ENCODE assay signal across 10 mouse cellular contexts in genomic region chr6:36809311-36809726, GRCm38 (mm10). TPM values are rescaled to one million over a fixed set of nuclear protein-coding genes. Genes with fewer than 3 reads are reported as not detected.
DNase-seq lines count a peak whose midpoint lies in the region; ATAC-seq and TF ChIP-seq lines count a peak whose summit lies in the region.
"Had no signal": no experiment of that assay in that cellular context is flagged by ENCODE, and none has a peak within 500 bp of the region (broad histone marks: within the 10 kb centered on the region; RNA-seq: fewer than 3 reads in every experiment).

No protein-coding gene starts in this region.

- WGBS in heart, adult 2 months: 31% methylated on average over 7 of the region's 7 CpGs
- 1% methylated on average over 7 of the region's 7 CpGs for WGBS in forebrain, embryonic 15.5 days
- 8% methylated on average over 7 of the region's 7 CpGs for WGBS in kidney, embryonic 14.5 days
- 9% methylated on average over 7 of the region's 7 CpGs for WGBS in lung, embryonic 16.5 days

- H3K79me2 ChIP-seq in heart, adult 2 months (replicated peaks; ENCODE audit: control insufficient read depth, insufficient read depth, low read length): no peaks in the 10 kb centered on the region

- H3K27ac ChIP-seq in heart, adult 2 months: no peak overlapping the region
- H3K27ac ChIP-seq in forebrain, embryonic 15.5 days (replicated peaks): peak overlapping the region; percentile 92
- peak overlapping the region; percentile 82 for H3K27ac ChIP-seq in kidney, embryonic 14.5 days (ENCODE audit: low read depth, low read length)
- no peak overlapping the region; the same call in 1 of the 2 replicates for H3K27ac ChIP-seq in lung, embryonic 16.5 days (ENCODE audit: low read length)

- H3K9me3 ChIP-seq in forebrain, embryonic 15.5 days: no peaks in the 10 kb centered on the region
- H3K9me3 ChIP-seq in kidney, embryonic 14.5 days (ENCODE audit: control insufficient read depth, low read length): no peaks in the 10 kb centered on the region
- no peaks in the 10 kb centered on the region for H3K9me3 ChIP-seq in lung, embryonic 16.5 days (ENCODE audit: control insufficient read depth, low read length)

- no peak for TF ChIP-seq POLR2A in heart, adult 2 months (IDR thresholded peaks at IDR 0.05; ENCODE audit: insufficient read depth, low read depth, low read length)

- no peak for DNase-seq in heart, adult 2 months
- no peak for DNase-seq in heart, adult 18-20 months
- peak; percentile 57 for DNase-seq in cerebellum, adult 11-12 months
- peak; percentile 60 for DNase-seq in right cerebral cortex, postnatal 14 days
- no peak for DNase-seq in thymus, postnatal 36 days

- peak overlapping the region; percentile 71 for H3K4me2 ChIP-seq in forebrain, embryonic 15.5 days (replicated peaks)
- peak overlapping the region; percentile 56 for H3K4me2 ChIP-seq in kidney, embryonic 14.5 days (replicated peaks; ENCODE audit: low read depth, low read length)
- peak overlapping the region; percentile 63 for H3K4me2 ChIP-seq in lung, embryonic 16.5 days (ENCODE audit: low read depth, low read length)

- TF ChIP-seq EP300 in heart, adult 2 months (IDR thresholded peaks at IDR 0.05; ENCODE audit: insufficient read depth, low read depth, low read length): no peak

- intact Hi-C loops in heart, adult 2 months (cut with DNase I): no loop called here

- no peak for TF ChIP-seq CTCF in heart, adult 2 months (IDR thresholded peaks at IDR 0.05)

- H3K9ac ChIP-seq in heart, adult 2 months (ENCODE audit: low read depth, low read length): peak overlapping the region; percentile 26; the same call in 1 of the 2 replicates
- peak overlapping the region; percentile 84 for H3K9ac ChIP-seq in forebrain, embryonic 15.5 days (replicated peaks)
- peak overlapping the region; percentile 75 for H3K9ac ChIP-seq in kidney, embryonic 14.5 days (ENCODE audit: low read depth, low read length)
- peak overlapping the region; percentile 53 for H3K9ac ChIP-seq in lung, embryonic 16.5 days (ENCODE audit: low read length)

- peak; percentile 49 for ATAC-seq in forebrain, embryonic 15.5 days (replicated peaks)
- peak; percentile 84; the same call in 1 of the 2 replicates for ATAC-seq in kidney, embryonic 14.5 days (ENCODE audit: low FRiP score, low TSS enrichment)
- ATAC-seq in lung, embryonic 16.5 days (ENCODE audit: low read depth): peak; percentile 56

- no peaks in the 10 kb centered on the region for H3K36me3 ChIP-seq in heart, adult 2 months (ENCODE audit: control insufficient read depth, insufficient read depth, low read length)
- H3K36me3 ChIP-seq in forebrain, embryonic 15.5 days: peaks cover 6% of the 10 kb centered on the region; the same call in 1 of the 2 replicates
- H3K36me3 ChIP-seq in kidney, embryonic 14.5 days (ENCODE audit: control insufficient read depth, insufficient read depth, low read length): peaks cover 12% of the 10 kb centered on the region; the same call in 1 of the 2 replicates
- H3K36me3 ChIP-seq in lung, embryonic 16.5 days (ENCODE audit: control insufficient read depth, insufficient read depth, low read length): no peaks in the 10 kb centered on the region

- H3K4me1 ChIP-seq in heart, adult 2 months (ENCODE audit: control insufficient read depth, insufficient read depth, low read length): no peaks in the 10 kb centered on the region
- H3K4me1 ChIP-seq in forebrain, embryonic 15.5 days: peaks cover 41% of the 10 kb centered on the region
- 0 out of 2 replicates have a peak, but pooled peaks cover 12% of the 10 kb centered on the region for H3K4me1 ChIP-seq in kidney, embryonic 14.5 days (ENCODE audit: control insufficient read depth, insufficient read depth, low read length)
- H3K4me1 ChIP-seq in lung, embryonic 16.5 days (replicated peaks; ENCODE audit: control insufficient read depth, insufficient read depth, low read length): peaks cover 10% of the 10 kb centered on the region

- H3K27me3 ChIP-seq in heart, adult 2 months (ENCODE audit: control insufficient read depth, insufficient read depth, low read length): peaks cover 2% of the 10 kb centered on the region; the same call in 1 of the 2 replicates
- H3K27me3 ChIP-seq in forebrain, embryonic 15.5 days: no peaks in the 10 kb centered on the region
- no peaks in the 10 kb centered on the region for H3K27me3 ChIP-seq in kidney, embryonic 14.5 days (ENCODE audit: control insufficient read depth, insufficient read depth, low read length)
- peaks cover 11% of the 10 kb centered on the region for H3K27me3 ChIP-seq in lung, embryonic 16.5 days (ENCODE audit: control insufficient read depth, insufficient read depth, low read depth, low read length)
- H3K27me3 ChIP-seq: CH12.LX had no signal

- H3K4me3 ChIP-seq in heart, adult 2 months: peak overlapping the region; percentile 41
- peak overlapping the region; percentile 76 for H3K4me3 ChIP-seq in forebrain, embryonic 15.5 days
- peak overlapping the region; percentile 63 for H3K4me3 ChIP-seq in kidney, embryonic 14.5 days (ENCODE audit: low read length)
- H3K4me3 ChIP-seq in lung, embryonic 16.5 days (ENCODE audit: low read length): peak overlapping the region; percentile 43
- H3K4me3 ChIP-seq: myocyte had no signal

RNA-seq across cellular contexts. Expression of gene Ptn, which starts 0.7 kb away (rescaled TPM):
- 1 to 10 TPM; 2.1 to 2.9 TPM for total RNA-seq in heart, adult 2 months (2021)
- polyA plus RNA-seq in heart, adult 2 months (2012; rRNA removed): 1.4 and 3.2 TPM in 2 replicates
- 1 to 10 TPM; 1.8 to 3.0 TPM for total RNA-seq in heart, adult 18-20 months (2021)
- polyA plus RNA-seq in forebrain, embryonic 15.5 days (2015; fragmentation: Nextera tagmentation; extraction: Ambion mirVana): 502 and 540 TPM in 2 replicates
- 293 and 358 TPM in 2 replicates for polyA plus RNA-seq in kidney, embryonic 14.5 days (2014; fragmentation: Nextera tagmentation; extraction: Ambion mirVana)
- polyA plus RNA-seq in lung, embryonic 16.5 days (2015; fragmentation: Nextera tagmentation; extraction: Ambion mirVana): 115 and 134 TPM in 2 replicates
- total RNA-seq: CH12.LX had no signal

Comparison
In these comparisons a context has a peak if more than half of its experiments do, and no peak if none do; other contexts are left out.
1. DNase-seq: peak in cerebellum, adult 11-12 months (single experiment) and right cerebral cortex, postnatal 14 days (single experiment); none in heart, adult 2 months (0 of 2), heart, adult 18-20 months (0 of 2) and thymus, postnatal 36 days (0 of 2).
2. H3K27ac ChIP-seq: peak in forebrain, embryonic 15.5 days (single experiment) and kidney, embryonic 14.5 days (single experiment); none in heart, adult 2 months (single experiment) and lung, embryonic 16.5 days (single experiment).
3. H3K9ac ChIP-seq: peak in every context shown above with its lines; median percentile 84 in forebrain, embryonic 15.5 days; 75 in kidney, embryonic 14.5 days; 53 in lung, embryonic 16.5 days; 26 in heart, adult 2 months.
4. RNA of gene Ptn, which starts 0.7 kb away (polyA plus RNA-seq): 502 to 540 TPM in forebrain, embryonic 15.5 days, 293 to 358 TPM in kidney, embryonic 14.5 days and 115 to 134 TPM in lung, embryonic 16.5 days; 1.4 to 3.2 TPM in heart, adult 2 months; every median in the first group is over 10 times any median in the second.
5. Peak in every context shown above with its lines, with median percentiles within 50 percentile points of each other: H3K4me3 ChIP-seq, ATAC-seq and H3K4me2 ChIP-seq.